Mouse (Mus musculus) testis, adult 2 months (tissue): ENCODE measurements around the gene Pde2a.

ENCODE experiments used
- CTCF ChIP-seq: fragments of 200-500 bp; IDR thresholded peaks from 2 replicates; pipeline ENCODE4 v1.5.1; 2012; ENCODE audit warnings: low read depth, mild to moderate bottlenecking, inconsistent platforms, low read length, moderate library complexity; ENCODE audit not compliant: control insufficient read depth, insufficient read depth, insufficient replicate concordance
- POLR2A ChIP-seq: fragments of 200-500 bp; IDR thresholded peaks from 2 replicates; pipeline ENCODE4 v1.6.1; 2012; ENCODE audit warnings: low read depth, mild to moderate bottlenecking, inconsistent platforms, low read length, moderate library complexity; ENCODE audit not compliant: control insufficient read depth

- TF ChIP-seq CTCF (no peak), POLR2A (no peak)
These were observed 24.3 kb upstream of the Pde2a start for GRCm38 (mm10) chr7:101397175-101397574.
